Mouse (Mus musculus): ENCODE measurements around the gene 2310057M21Rik. TPM values are rescaled to one million over a fixed set of nuclear protein-coding genes. Genes with fewer than 3 reads are reported as not detected.

2310057M21Rik gene
- total and polyA plus RNA-seq, 3 experiments: 16.7 to 33.0 TPM; not detected in 1

DNA sequence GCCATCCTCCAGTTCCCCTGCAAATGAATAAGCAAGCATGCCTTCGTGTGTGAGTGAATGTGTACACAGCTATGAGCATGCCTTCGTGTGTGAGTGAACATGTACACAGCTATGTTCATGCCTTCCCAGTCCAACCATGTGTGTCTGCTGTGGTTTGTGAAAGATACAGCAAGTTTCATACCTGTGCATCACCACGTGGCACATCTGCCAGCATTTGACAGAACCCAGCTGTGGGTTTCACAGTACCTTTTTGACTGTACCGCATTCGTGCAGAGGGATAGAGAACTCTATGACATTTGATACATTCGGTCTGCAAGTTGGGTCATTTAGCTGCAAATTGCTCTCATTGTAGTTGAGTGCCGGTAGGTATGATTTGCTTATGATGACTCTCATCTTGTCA, 48.1 kb downstream of the 2310057M21Rik start:
- TF ChIP-seq TCF12 (IDR thresholded peaks at IDR 0.05; ENCODE audit: low read depth, low read length) (no peak), MEF2A (IDR thresholded peaks at IDR 0.05; ENCODE audit: extremely low read depth, insufficient replicate concordance, low read depth, low read length, poor library complexity, severe bottlenecking) (no peak), UBTF (IDR thresholded peaks at IDR 0.05; ENCODE audit: borderline replicate concordance, insufficient read depth, low read depth, low read length) (no peak), USF1 (IDR thresholded peaks at IDR 0.05; ENCODE audit: low read depth, low read length) (no peak), CHD1 (IDR thresholded peaks at IDR 0.05; ENCODE audit: low read depth, low read length) (no peak), RCOR1 (IDR thresholded peaks at IDR 0.05; ENCODE audit: low read depth, low read length) (no peak), USF2 (IDR thresholded peaks at IDR 0.05; ENCODE audit: borderline replicate concordance in 1 of 2, insufficient read depth in 1 of 2, low read depth in 1 of 2, low read length in 2 of 2) (no peak)
- no peak overlapping the region for H3K27ac ChIP-seq (ENCODE audit: control insufficient read depth, low read depth, low read length)
- no peak overlapping the region for H3K4me3 ChIP-seq (ENCODE audit: control insufficient read depth in 1 of 2, insufficient read depth in 1 of 2, low read depth in 2 of 2, low read length in 2 of 2)
- no peaks in the 10 kb centered on the region for H3K79me2 ChIP-seq (ENCODE audit: control insufficient read depth, insufficient read depth, low read length, poor library complexity)
- no peaks in the 10 kb centered on the region; a peak in 1 of 4 replicates for H3K36me3 ChIP-seq (ENCODE audit: control insufficient read depth in 1 of 2, insufficient read depth in 2 of 2, low read length in 2 of 2)
- no peaks in the 10 kb centered on the region for H3K4me1 ChIP-seq (ENCODE audit: control insufficient read depth in 1 of 2, insufficient read depth in 2 of 2, low read length in 2 of 2)
- H3K9ac ChIP-seq (ENCODE audit: control insufficient read depth, low read depth, low read length, poor library complexity, severe bottlenecking): no peak overlapping the region
- no peaks in the 10 kb centered on the region for H3K27me3 ChIP-seq (ENCODE audit: control insufficient read depth in 1 of 2, insufficient read depth in 2 of 2, low read length in 2 of 2)
- no peak for DNase-seq (ENCODE audit: low read depth, low spot score)
- no peaks in the 10 kb centered on the region for H3K9me3 ChIP-seq (replicated peaks; ENCODE audit: insufficient read depth, low read length)

DNA sequence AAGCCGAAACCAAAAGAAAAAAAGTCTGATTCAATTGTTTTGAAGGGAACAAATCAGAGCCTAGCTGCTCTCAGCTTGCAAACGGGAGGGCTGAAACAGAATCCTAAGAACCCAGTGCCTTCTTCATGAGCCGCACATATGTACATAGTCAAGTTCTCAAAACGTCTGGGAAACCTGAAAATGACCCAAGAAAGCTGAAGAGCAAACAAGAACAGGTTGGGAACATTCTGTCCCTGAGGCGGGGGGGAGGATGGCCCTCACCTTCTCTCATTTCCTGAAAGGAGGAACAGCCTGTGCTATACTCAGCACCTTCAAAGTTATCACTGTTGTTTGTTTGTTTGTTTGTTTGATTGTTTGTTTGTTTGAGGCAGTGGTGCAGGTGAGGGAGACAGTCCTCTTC, 55.8 kb downstream of the 2310057M21Rik start:
- Histone ChIP-seq H3K27ac (ENCODE audit: control insufficient read depth, low read depth, low read length) (no peak overlapping the region), H3K9me3 (replicated peaks; ENCODE audit: insufficient read depth, low read length) (no peaks in the 10 kb centered on the region), H3K36me3 (ENCODE audit: control insufficient read depth in 1 of 2, insufficient read depth in 2 of 2, low read length in 2 of 2) (no peaks in the 10 kb centered on the region), H3K4me3 (ENCODE audit: control insufficient read depth in 1 of 2, insufficient read depth in 1 of 2, low read depth in 2 of 2, low read length in 2 of 2) (no peak overlapping the region), H3K79me2 (ENCODE audit: control insufficient read depth, insufficient read depth, low read length, poor library complexity) (no peaks in the 10 kb centered on the region), H3K27me3 (ENCODE audit: control insufficient read depth in 1 of 2, insufficient read depth in 2 of 2, low read length in 2 of 2) (no peaks in the 10 kb centered on the region), H3K9ac (ENCODE audit: control insufficient read depth, low read depth, low read length, poor library complexity, severe bottlenecking) (no peak overlapping the region), H3K4me1 (ENCODE audit: control insufficient read depth in 1 of 2, insufficient read depth in 2 of 2, low read length in 2 of 2) (no peaks in the 10 kb centered on the region)
- no peak for DNase-seq (ENCODE audit: low read depth, low spot score)
- TF ChIP-seq CTCF (IDR thresholded peaks at IDR 0.05 in 2 of 3, conservative IDR thresholded peaks at IDR 0.05 in 1 of 3; ENCODE audit: control insufficient read depth in 1 of 3, insufficient read depth in 1 of 3, low read depth in 2 of 3, low read length in 3 of 3, poor library complexity in 1 of 3, severe bottlenecking in 1 of 3) (no peak), ZC3H11A (IDR thresholded peaks at IDR 0.05; ENCODE audit: low read depth, low read length) (no peak), MXI1 (IDR thresholded peaks at IDR 0.05; ENCODE audit: low read depth, low read length) (no peak), SMC3 (IDR thresholded peaks at IDR 0.05; ENCODE audit: low read depth, low read length) (no peak), CHD1 (IDR thresholded peaks at IDR 0.05; ENCODE audit: low read depth, low read length) (no peak), ZKSCAN1 (IDR thresholded peaks at IDR 0.05; ENCODE audit: low read depth, low read length) (no peak), TCF12 (IDR thresholded peaks at IDR 0.05; ENCODE audit: low read depth, low read length) (no peak), USF2 (IDR thresholded peaks at IDR 0.05; ENCODE audit: borderline replicate concordance in 1 of 2, insufficient read depth in 1 of 2, low read depth in 1 of 2, low read length in 2 of 2) (no peak), SIN3A (IDR thresholded peaks at IDR 0.05; ENCODE audit: low read length) (no peak), JUND (IDR thresholded peaks at IDR 0.05; ENCODE audit: low read depth, low read length) (no peak), MYB (IDR thresholded peaks at IDR 0.05; ENCODE audit: low read depth, low read length) (no peak), ELF1 (IDR thresholded peaks at IDR 0.05; ENCODE audit: low read depth, low read length) (no peak), UBTF (IDR thresholded peaks at IDR 0.05; ENCODE audit: borderline replicate concordance, insufficient read depth, low read depth, low read length) (no peak), MYC (IDR thresholded peaks at IDR 0.05; ENCODE audit: low read depth, low read length) (no peak), POLR2AphosphoS5 (IDR thresholded peaks at IDR 0.05; ENCODE audit: borderline replicate concordance, low read depth, low read length) (no peak), MAZ (IDR thresholded peaks at IDR 0.05; ENCODE audit: low read depth, low read length) (no peak), MAX (IDR thresholded peaks at IDR 0.05; ENCODE audit: low read length) (no peak), RAD21 (IDR thresholded peaks at IDR 0.05; ENCODE audit: low read depth, low read length) (no peak), ZMIZ1 (IDR thresholded peaks at IDR 0.05; ENCODE audit: low read depth, low read length) (no peak), E2F4 (IDR thresholded peaks at IDR 0.05; ENCODE audit: borderline replicate concordance, low read depth, low read length) (no peak)
